Mouse (Mus musculus) frontal cortex, postnatal 36 days (tissue): ENCODE results near the gene Gm17349.
"Not testable (repeated sequence)": the region's sequence is repeated elsewhere in the genome, so short reads cannot be mapped to it uniquely, and the experiment has no call there.

Experiments
- DNase-seq, 2 experiments: peaks; one replicate each; pipeline ENCODE4 v3.0.0; 2022; ENCODE audit warnings: low spot score in 2 of 2

Gm17349 gene

GRCm38 (mm10) chr15:99717386-99718334 is 12.4 kb upstream of the Gm17349 start, which contains the start of gene Gpd1:
Gpd1 (plus strand) TSS chr15:99717515.
- DNase-seq = peak; percentile 67 to 72

DNA sequence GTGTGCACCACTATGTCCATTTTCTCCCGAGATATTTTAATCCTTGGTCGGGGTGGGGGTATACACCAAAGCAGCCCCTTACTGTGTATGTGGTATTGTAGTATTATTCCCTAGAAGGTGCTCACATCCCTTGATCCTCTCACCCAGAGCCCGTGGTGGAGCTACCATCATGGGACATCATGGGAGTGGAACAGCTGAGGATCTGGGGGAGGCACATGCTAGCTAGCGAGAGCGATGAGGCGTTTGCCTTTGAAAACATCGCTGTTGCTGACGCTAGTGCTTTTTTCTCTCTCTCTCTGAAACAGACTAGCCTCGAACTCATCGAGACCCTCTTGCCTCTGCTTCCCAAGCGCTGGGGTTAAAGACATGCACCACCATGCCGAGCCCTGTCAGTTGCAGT is 11.5 kb upstream of the Gm17349 start:
- DNase-seq = peak in 1 of 2 experiments; percentile 53

DNA sequence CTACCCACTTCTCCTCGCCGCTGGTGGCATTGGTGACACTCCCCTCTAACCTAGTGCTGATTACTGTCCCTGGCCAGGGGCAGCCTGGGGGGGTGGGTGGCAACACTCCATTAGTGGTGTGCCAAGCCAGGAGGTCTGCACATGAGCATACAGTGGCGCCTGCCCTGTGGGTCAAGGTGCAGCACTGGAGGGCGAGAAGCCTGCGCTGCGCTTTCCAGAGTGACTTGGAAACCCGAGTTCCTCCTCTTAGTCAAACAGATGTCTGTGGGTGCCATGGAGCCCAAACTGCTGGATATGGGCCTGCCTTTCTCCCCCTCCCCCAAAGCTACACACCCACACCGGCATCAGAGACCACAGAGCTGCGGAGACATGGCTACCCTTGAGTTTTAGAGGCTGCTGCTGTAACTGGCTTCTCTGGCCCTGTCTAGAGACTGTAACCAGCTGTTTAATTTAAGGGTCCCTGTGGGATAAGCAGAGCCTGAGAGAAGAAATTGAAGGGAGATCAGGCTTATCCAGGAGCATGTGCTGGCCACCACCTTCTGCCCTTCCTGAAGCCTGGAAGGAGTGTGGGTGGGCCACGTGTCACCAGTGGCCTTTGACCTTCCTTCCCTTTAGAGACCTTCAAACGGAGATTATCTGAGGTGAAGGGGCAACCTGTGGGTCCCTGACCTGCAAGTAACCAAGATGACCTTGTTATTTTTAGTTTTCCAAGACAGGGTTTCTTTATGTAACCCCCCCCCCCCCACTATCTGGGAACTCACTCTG is 10.9 kb upstream of the Gm17349 start:
- DNase-seq = peak; percentile 48 to 56

DNA sequence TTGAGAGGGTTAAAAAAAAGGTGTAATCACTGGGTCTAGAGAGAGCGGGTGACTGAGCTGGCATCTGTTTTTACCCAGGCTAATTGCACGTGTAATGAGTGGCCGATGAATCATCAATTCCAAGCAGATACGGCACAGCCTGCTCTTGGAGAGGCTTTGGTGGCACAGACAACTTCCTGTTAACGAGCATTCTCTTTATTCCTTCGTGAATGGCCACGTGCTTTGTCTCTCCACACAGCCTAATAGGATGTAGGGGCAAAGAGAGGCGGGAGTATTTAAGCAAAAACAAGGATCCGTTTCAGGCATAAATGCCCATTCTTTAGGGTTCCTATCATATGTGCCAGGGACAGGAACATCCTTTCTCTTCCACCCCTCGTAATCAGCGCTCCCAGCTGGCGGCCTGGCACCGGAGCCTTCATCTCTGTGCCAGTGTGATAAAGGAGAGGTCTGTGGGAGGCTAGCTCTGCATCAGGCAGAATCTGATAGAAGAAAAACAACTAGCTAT is 10.1 kb upstream of the Gm17349 start:
- peak; percentile 76 to 77 for DNase-seq

DNA sequence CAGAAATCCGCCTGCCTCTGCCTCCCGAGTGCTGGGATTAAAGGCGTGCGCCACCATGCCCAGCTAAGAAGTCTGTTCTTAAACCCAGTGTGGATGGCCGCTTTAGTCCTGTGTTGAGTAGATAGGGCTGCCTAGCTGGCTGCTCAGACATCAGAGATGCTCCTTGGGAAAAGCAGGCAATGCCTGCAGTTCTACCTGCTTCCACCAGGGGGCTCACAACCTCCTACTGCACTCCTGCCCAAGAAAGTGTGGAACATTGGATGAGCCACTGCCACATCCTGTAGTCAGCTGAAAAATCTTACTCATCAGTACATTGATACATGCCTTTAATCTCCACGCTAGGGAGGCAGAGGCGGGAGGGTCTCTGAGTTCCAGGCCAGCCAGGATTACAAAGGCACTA is 9.6 kb upstream of the Gm17349 start:
- DNase-seq = peak; percentile 80 to 93

DNA sequence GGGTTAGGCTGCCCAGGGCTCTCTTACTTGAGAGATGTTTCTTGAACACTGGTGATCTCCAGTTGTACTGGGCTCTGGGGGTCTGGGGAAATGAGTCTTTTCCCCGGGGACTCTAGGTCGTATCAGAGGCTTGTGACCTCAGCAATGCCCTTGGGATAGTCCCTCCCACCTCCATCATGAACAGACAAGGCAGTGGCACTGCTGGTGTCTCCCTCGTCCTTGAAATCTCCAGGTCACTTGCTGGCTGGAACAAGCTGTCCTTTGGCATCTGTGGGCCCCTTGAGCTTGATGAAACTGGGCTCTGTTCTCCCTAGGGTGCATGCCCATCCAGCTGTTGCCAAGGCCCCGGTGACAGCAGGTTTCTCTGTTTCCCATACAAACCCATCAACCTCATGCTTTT is 8.9 kb upstream of the Gm17349 start:
- DNase-seq = no peak

- DNase-seq = no peak
These were observed 8.3 kb upstream of the Gm17349 start for GRCm38 (mm10) chr15:99713569-99713968.

GRCm38 (mm10) chr15:99712666-99713559 is 7.6 kb upstream of the Gm17349 start:
- DNase-seq = no peak

- no peak for DNase-seq
These were observed 6.2 kb upstream of the Gm17349 start for GRCm38 (mm10) chr15:99711491-99711890.

DNA sequence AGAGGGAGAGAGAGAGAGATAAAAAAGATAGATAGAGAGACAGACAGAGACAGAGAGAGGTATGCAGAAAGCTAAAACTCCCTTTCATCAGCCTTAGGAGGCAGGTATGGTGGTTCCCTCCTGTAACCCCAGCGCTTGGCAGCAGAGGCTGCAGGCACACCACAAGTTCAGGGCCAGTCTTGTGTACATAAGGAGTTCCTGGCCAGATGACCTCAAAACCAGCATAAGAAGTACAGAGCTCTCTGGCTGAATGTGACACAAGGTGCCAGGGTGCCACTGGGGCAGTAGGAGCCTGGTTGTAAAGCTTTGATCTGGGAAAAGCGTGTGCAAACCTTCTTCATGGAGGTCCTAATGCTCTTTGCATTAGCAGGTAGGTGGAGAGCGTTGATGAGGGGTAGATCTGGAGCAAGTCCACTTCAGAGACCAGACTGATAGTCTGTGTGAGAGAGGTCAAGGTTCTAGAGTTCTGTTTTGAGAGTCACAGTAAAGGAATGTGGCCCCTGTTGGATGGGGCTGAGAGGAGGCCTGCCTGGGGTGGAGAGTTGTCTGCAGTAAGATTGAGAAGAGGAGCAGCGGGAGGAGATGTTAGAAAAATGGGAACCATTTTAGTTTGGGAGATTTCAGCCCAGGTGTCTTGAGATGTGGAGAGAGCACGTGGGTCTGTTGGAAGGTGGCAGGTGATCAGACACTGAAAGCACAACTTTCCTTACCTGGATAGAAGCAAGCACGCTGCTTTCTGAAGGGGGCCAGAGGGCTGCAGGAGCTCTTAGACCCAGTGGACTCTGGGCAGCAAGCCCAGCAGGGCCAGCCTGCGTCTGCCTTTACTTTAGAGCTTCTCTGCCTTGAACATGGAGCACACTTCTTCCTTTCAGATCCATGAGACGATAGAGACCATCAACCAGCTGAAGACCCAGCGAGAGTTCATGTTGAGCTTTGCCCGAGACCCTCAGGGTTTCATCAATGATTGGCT is 5.2 kb upstream of the Gm17349 start:
- DNase-seq = no peak

GRCm38 (mm10) chr15:99708176-99708575 is 2.9 kb upstream of the Gm17349 start:
- no peak for DNase-seq

DNA sequence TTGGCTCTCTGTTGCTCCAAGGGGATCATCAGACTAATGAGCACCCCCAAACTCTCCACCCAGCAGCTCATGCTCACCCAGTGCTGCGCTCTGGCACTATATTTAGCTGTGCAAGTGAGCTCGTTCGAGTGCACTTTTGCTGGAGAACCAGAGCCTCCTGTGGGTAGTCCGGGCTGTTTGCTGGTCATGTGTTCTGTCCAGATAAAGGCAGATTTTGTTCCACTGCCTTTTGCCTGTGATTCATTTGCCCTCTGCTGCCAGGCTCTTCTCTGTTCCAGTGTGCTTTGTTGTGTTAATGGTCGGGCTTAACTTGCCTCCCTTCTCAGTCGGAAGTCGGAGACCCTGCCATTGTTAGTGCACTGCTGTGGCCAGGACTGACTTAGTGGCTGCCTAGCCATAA is 409 bp downstream of the Gm17349 start:
- peak; percentile 37 to 49 for DNase-seq

GRCm38 (mm10) chr15:99704041-99704681 is 1.1 kb downstream of the Gm17349 start:
- DNase-seq = peak; percentile 50 to 62

DNA sequence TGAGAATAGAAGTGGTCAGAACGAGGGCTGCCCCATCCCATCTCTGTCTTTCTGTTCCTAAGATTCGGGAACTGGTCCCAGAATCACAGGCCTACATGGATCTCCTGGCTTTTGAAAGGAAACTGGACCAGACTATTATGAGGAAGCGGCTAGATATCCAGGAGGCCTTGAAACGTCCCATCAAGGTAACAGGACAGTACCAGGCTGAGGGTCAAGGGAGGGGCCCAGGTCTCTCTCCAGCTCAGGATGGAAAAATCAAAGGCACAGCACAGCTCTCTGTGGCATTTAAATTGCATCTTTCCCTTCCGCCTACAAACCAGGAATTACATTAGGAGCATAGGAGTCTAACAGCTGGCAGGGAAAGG is 1.6 kb downstream of the Gm17349 start:
- peak in 1 of 2 experiments; percentile 50 for DNase-seq

DNA sequence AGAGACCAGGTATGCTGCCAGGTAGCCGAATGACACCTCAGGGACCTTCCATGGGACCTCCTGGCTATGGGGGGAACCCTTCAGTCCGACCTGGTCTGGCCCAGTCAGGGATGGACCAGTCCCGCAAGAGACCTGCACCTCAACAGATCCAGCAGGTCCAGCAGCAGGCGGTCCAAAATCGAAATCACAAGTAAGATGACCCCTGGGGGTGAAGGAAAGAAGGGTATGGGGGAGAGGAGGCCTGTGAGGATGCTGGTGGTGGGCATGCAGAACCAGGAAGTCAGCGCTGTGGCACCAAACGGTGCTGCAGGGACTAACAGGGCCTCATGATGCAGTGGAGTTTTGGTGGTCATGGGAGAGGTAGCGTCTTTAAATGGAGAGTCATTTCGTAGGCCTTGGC is 2.2 kb downstream of the Gm17349 start:
- no peak for DNase-seq

GRCm38 (mm10) chr15:99701999-99702900 is 3.0 kb downstream of the Gm17349 start, which contains the start of gene Smarcd1:
Smarcd1 (plus strand) TSS chr15:99702129.
- peak; percentile 96 to 97 for DNase-seq

GRCm38 (mm10) chr15:99701640-99701998 is 3.7 kb downstream of the Gm17349 start:
- not testable (repeated sequence) for DNase-seq

GRCm38 (mm10) chr15:99700219-99701106 is 4.8 kb downstream of the Gm17349 start:
- DNase-seq = no peak
